Mouse (Mus musculus) forebrain, embryonic 14.5 days (tissue): ENCODE results near the gene Zfp874a. TPM values are rescaled to one million over a fixed set of nuclear protein-coding genes. Genes with fewer than 3 reads are reported as not detected.
"Not testable (repeated sequence)": the region's sequence is repeated elsewhere in the genome, so short reads cannot be mapped to it uniquely, and the experiment has no call there.

ENCODE experiments used
- ATAC-seq: fragments of 200-750 bp; cut with Nextera tagmentation; 2 replicates; pipeline ENCODE4 v1.8.0; 2017; ENCODE audit warnings: mild to moderate bottlenecking, moderate library complexity
- DNase-seq: peaks from one replicate; pipeline ENCODE4 v3.0.0-alpha.2; 2015; ENCODE audit warnings: low spot score
- H3K27ac ChIP-seq: fragments of 300-500 bp; sonication (generic); 2 replicates; pipeline ENCODE4 v1.5.1; 2014; ENCODE audit warnings: low read depth, mild to moderate bottlenecking, control low read depth, low read length, moderate library complexity
- H3K27me3 ChIP-seq: fragments of 300-500 bp; sonication (generic); replicated peaks from 2 replicates; pipeline ENCODE4 v1.6.1; 2014; ENCODE audit warnings: low read length, control low read depth, mixed read lengths; ENCODE audit not compliant: control insufficient read depth, insufficient read depth
- H3K36me3 ChIP-seq: fragments of 300-500 bp; sonication (generic); 2 replicates; pipeline ENCODE4 v1.6.1; 2014; ENCODE audit warnings: low read length, control low read depth; ENCODE audit not compliant: control insufficient read depth, insufficient read depth
- H3K4me1 ChIP-seq: fragments of 300-500 bp; sonication (generic); 2 replicates; pipeline ENCODE4 v1.6.1; 2014; ENCODE audit warnings: antibody characterized with exemption, low read length, control low read depth; ENCODE audit not compliant: control insufficient read depth, insufficient read depth
- H3K4me2 ChIP-seq: fragments of 300-500 bp; sonication (generic); 2 replicates; pipeline ENCODE4 v1.6.1; 2014; ENCODE audit warnings: mild to moderate bottlenecking, control low read depth, low read length
- H3K4me3 ChIP-seq: fragments of 300-500 bp; sonication (generic); 2 replicates; pipeline ENCODE4 v1.5.1; 2014; ENCODE audit warnings: low read depth, low read length, control low read depth
- H3K9ac ChIP-seq: fragments of 300-500 bp; sonication (generic); 2 replicates; pipeline ENCODE4 v1.6.1; 2014; ENCODE audit warnings: mild to moderate bottlenecking, low read length, control low read depth, moderate library complexity
- H3K9me3 ChIP-seq: fragments of 300-500 bp; sonication (generic); replicated peaks from 2 replicates; pipeline ENCODE4 v1.6.1; 2016; ENCODE audit warnings: low read length, control low read depth, mixed read lengths; ENCODE audit not compliant: control insufficient read depth
- WGBS: fragments of 180-500 bp; shearing (Covaris S2); extraction: QIAGEN DNeasy Blood & Tissue Kit; methylation state at CpG from one replicate; pipeline ENCODE4 v1.1.7; 2014; 5-methylcytosine and 5-hydroxymethylcytosine counted together
- polyA plus RNA-seq: library from polyadenylated mRNA; unstranded; fragments of >200 nt; fragmentation: Nextera tagmentation; extraction: Ambion mirVana; gene quantifications from 2 replicates; pipeline ENCODE4 v1.2.1, GENCODE M21; 2014

Gene Zfp874a
- polyA plus RNA-seq, 1 experiment from 2014 or later = 7.6 TPM

DNA sequence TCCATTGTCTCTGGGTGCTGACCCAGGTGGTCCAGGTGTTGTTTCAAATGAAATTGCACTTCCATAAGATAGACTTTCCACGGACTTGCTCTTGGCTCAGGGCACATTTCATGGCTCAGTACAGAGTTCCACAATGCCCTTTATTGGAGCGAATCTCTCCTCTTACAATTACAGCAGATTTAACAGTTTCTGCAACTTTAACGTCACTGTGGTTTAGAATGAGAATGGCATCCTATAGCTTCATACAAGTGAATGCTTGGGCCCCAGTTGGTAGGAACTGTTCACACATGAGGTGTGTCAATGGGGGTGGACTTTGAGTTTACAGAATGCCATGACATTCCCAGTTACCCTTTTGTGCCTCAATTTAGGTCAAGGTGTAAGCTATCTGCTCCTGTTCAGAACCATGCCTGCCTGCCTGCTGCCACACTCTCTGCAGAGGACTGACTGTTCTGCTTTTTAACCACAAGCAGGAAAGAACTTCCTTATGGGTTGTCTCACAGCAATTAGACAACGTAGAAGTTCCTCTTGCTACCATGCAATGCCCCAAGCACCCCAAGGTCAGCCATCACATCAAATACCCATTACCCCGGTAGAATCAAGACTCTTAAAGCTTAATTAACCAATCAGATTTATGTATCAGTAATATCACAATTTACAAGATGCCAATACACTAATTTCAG is 12.2 kb upstream of the Zfp874a start:
- H3K4me1 ChIP-seq, DNase-seq, H3K27ac ChIP-seq, H3K36me3 ChIP-seq, H3K9me3 ChIP-seq, H3K4me3 ChIP-seq, H3K4me2 ChIP-seq, H3K27me3 ChIP-seq, ATAC-seq, H3K9ac ChIP-seq: not testable (repeated sequence)
- WGBS = 88% methylated on average over 3 of the region's 5 CpGs

DNA sequence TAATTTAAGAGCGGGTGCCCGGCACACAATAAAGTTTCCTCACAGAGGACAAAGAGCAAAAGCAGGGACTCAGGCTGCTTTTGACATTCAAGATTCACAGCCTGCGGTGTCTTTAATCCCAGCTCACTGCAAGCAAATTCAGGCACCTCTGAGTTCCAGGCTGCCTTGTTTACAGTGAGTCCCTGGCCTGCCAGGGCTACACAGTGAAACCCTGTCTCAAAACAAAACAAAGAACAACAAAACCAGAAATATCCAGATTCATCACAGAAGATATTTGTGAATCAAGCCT is 541 bp upstream of the Zfp874a start:
- Histone ChIP-seq H3K27ac (no peak overlapping the region), H3K4me1 (no peaks in the 10 kb centered on the region), H3K4me3 (peak overlapping the region; percentile 45), H3K4me2 (peak overlapping the region; percentile 68), H3K9ac (peak overlapping the region; percentile 66; the same call in 1 of the 2 replicates), H3K36me3 (no peaks in the 10 kb centered on the region), H3K9me3 (no peaks in the 10 kb centered on the region), H3K27me3 (no peaks in the 10 kb centered on the region)
- WGBS = 4% methylated on average over 3 of the region's 3 CpGs
- ATAC-seq (peak; percentile 51), DNase-seq (no peak)

DNA sequence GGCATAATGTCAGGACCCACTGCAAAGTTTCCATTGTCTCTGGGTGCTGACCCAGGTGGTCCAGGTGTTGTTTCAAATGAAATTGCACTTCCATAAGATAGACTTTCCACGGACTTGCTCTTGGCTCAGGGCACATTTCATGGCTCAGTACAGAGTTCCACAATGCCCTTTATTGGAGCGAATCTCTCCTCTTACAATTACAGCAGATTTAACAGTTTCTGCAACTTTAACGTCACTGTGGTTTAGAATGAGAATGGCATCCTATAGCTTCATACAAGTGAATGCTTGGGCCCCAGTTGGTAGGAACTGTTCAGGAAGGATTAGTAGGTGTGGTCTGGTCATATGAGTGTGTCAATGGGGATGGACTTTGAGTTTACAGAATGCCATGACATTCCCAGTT is 14.3 kb downstream of the Zfp874a start:
- 57% methylated on average over 1 of the region's 3 CpGs for WGBS
- H3K27ac ChIP-seq, DNase-seq, H3K36me3 ChIP-seq, H3K4me1 ChIP-seq, H3K9ac ChIP-seq, H3K9me3 ChIP-seq, H3K4me2 ChIP-seq, ATAC-seq, H3K27me3 ChIP-seq, H3K4me3 ChIP-seq: not testable (repeated sequence)

DNA sequence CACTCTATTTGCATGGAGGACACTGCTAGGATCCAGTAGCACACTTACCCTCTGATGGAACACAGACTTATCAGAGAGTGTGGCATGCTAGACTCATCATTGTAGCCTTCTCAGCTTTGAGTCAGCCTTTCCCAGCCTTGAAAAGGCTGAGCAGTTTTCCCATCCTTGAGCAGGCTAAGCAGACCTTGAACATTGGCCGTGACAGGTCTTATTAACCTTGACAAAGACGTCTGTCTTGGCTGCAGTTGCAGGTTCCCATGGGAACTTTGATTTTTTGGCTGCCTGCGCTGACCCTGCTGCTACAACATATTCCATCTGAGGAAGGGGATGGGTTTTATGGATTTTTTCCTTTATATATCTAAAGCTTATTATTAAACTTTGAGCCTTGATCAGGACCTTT is 23.3 kb downstream of the Zfp874a start:
- H3K27ac ChIP-seq = no peak overlapping the region
- H3K36me3 ChIP-seq = no peaks in the 10 kb centered on the region
- H3K27me3 ChIP-seq = no peaks in the 10 kb centered on the region
- no peaks in the 10 kb centered on the region for H3K4me1 ChIP-seq
- WGBS = 83% methylated on average over 3 of the region's 3 CpGs
- H3K4me2 ChIP-seq = no peak overlapping the region
- no peak for ATAC-seq
- H3K9me3 ChIP-seq = no peaks in the 10 kb centered on the region
- no peak for DNase-seq
- H3K9ac ChIP-seq = no peak overlapping the region
- H3K4me3 ChIP-seq = no peak overlapping the region

DNA sequence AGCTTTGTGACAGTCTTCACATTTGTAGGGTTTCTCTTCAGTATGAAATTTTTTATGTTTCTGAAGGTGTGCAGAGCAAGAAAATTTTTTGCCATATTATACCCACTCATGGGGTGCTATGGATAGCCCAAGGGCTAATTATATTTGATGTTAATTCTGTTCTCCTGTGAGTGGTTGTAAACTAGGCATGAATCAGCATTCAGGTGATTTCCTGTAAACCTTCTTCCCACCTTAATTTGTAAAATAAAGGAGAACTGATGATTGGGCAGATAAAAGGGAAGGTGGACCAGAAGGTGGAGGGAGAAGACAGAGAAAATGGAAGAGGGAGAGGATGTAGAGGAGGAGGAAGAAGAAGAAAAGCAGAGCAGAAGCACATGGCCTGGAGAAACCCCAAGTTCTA is 25.7 kb downstream of the Zfp874a start:
- H3K27me3 ChIP-seq, H3K27ac ChIP-seq, H3K9me3 ChIP-seq, DNase-seq, H3K4me2 ChIP-seq, H3K4me3 ChIP-seq, H3K9ac ChIP-seq, ATAC-seq, H3K4me1 ChIP-seq, H3K36me3 ChIP-seq: not testable (repeated sequence)

DNA sequence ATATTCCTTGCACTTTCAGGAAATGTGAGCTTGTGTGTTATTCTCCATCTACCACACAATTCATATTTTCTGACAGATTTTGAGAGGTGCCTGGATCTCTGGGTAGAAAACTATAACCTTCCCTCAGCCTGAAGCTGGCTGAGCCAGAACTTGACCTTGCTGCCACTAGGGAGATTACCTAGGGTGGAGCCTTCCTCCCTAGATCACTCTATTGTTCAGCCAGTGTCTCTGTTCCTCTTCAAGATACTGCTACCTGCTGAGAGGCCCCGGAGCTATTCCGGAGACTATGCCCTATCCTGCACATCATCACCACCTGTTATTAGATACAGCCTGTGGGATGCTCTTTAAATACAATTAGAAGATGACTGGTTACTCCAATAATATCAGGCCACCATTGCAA is 28.9 kb downstream of the Zfp874a start:
- not testable (repeated sequence) for H3K4me1 ChIP-seq, H3K9me3 ChIP-seq, H3K9ac ChIP-seq, H3K27me3 ChIP-seq, H3K36me3 ChIP-seq, H3K4me3 ChIP-seq, DNase-seq, H3K27ac ChIP-seq, H3K4me2 ChIP-seq, ATAC-seq
- 76% methylated on average over 2 of the region's 2 CpGs for WGBS

DNA sequence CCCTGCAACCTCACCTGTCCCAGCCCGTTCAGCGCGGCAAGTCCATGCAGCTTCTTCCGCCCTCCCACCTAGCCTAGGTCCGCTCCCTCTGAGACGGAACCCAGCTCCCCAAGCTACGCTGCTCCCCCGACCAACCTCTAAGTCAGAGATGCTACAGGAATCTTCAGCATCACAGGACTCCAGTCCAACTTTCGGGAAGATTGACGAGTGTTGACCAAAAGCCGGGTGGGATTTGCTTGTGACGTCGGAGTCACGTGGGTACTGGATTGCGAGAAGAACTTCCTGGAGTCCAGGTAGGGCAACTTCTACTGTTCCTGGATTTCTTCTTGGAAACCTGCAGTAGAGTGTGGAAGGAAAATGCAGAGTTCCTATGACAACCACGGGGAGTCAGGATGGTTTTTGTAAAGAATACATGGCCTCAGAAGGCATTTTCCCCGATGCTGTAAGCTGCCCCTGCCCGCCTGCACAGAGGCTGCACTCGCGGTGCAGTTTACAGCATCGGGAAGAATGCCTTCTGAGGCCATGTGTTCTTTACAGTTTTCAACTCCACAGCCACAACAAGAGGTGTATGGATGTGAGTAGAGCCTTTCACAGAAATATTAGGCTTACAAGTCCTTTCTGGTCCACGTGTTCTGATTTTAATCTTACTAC is 30.1 kb downstream of the Zfp874a start, which contains the start of gene Zfp459:
TSS of gene Zfp459 (minus strand) at position 212 of the 651 bp plus-strand sequence.
- H3K9me3 ChIP-seq = no peaks in the 10 kb centered on the region
- ATAC-seq (peak; percentile 87), DNase-seq (peak; percentile 64)
- peak within 1 kb of the TSS; percentile 41 for H3K4me3 ChIP-seq
- H3K27ac ChIP-seq = no peak within 1 kb of the TSS
- peak within 1 kb of the TSS; percentile 53 for H3K9ac ChIP-seq
- no peaks in the 10 kb centered on the region for H3K4me1 ChIP-seq
- H3K27me3 ChIP-seq = no peaks in the 10 kb centered on the region
- WGBS = 2% methylated on average over 22 of the region's 22 CpGs
- peak within 1 kb of the TSS; percentile 66 for H3K4me2 ChIP-seq
- no peaks in the 10 kb centered on the region for H3K36me3 ChIP-seq

DNA sequence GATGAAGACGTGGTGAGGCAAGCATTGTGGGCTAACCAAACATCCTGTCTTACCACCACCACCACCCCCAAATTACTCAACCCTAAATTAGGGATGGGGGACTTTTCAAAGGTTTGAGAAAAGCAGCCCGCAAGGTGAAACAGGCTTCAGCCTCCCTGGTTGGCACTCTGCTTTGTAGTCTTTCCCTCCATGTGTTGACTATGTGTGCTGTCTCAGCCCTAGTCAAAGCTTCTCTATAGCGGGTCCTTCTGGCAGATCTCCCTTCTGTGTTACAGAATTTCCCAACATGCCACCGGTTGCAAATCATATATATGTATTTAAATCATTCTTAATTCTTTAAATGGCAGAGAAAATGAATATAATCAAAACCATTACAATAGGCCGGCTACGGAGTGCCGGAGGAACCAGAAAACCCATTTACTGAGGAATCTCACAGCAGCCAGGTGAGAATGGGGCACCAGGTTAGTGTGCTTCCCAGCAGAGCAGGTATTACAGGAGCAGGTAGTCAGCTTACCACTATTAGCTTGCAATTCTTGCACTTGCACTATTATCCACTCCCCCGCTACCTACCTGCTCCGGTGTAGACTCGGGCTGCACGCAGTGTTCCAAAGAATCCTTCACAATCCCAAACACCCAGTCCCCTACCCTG is 30.7 kb downstream of the Zfp874a start:
- H3K27ac ChIP-seq = no peak overlapping the region
- H3K4me3 ChIP-seq = peak overlapping the region; percentile 41
- ATAC-seq (peak; percentile 10; the same call in 1 of the 2 replicates), DNase-seq (no peak)
- H3K27me3 ChIP-seq = no peaks in the 10 kb centered on the region
- H3K4me1 ChIP-seq = no peaks in the 10 kb centered on the region
- WGBS = 33% methylated on average over 11 of the region's 11 CpGs
- H3K36me3 ChIP-seq = no peaks in the 10 kb centered on the region
- no peaks in the 10 kb centered on the region for H3K9me3 ChIP-seq
- H3K4me2 ChIP-seq = peak overlapping the region; percentile 66
- peak overlapping the region; percentile 53 for H3K9ac ChIP-seq

DNA sequence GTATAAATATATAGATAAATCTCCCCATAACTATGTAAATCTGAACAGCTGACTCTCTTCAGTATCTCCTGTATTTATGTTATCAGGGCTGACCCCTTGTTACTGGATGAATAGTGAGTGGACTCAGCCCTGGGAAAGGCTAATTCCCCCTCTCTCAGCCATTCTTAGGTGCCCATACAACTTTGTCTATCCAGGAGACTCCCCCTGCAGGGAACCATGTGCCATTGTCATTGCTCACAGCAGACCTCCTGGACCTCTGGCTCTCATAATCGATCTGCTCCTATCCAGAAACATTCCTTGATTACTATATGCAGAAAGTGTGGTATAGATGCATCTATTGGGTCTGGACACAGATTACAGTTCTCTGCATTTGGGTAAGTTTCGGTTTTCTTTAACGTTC is 34.6 kb downstream of the Zfp874a start:
- no peak overlapping the region for H3K9ac ChIP-seq
- H3K27ac ChIP-seq = no peak overlapping the region
- no peaks in the 10 kb centered on the region for H3K36me3 ChIP-seq
- H3K4me3 ChIP-seq = no peak overlapping the region
- DNase-seq (no peak), ATAC-seq (no peak)
- H3K4me2 ChIP-seq = no peak overlapping the region
- H3K27me3 ChIP-seq = no peaks in the 10 kb centered on the region
- no peaks in the 10 kb centered on the region for H3K9me3 ChIP-seq
- H3K4me1 ChIP-seq = no peaks in the 10 kb centered on the region
- 86% methylated on average over 3 of the region's 3 CpGs for WGBS
